Mouse (Mus musculus) liver, embryonic 15.5 days (tissue): Measurements from ENCODE around the gene Cux2. TPM values are rescaled to one million over a fixed set of nuclear protein-coding genes. Genes with fewer than 3 reads are reported as not detected.

ENCODE experiments used
- ATAC-seq: fragments of 200-750 bp; cut with Nextera tagmentation; 2 replicates; pipeline ENCODE4 v1.8.0; 2017; ENCODE audit warnings: moderate number of reproducible peaks, mild to moderate bottlenecking, moderate library complexity; ENCODE audit not compliant: insufficient read depth
- H3K27ac ChIP-seq: fragments of 300-500 bp; sonication (generic); replicated peaks from 2 replicates; pipeline ENCODE4 v1.5.1; 2015; ENCODE audit warnings: mild to moderate bottlenecking, inconsistent platforms
- H3K27me3 ChIP-seq: fragments of 300-500 bp; sonication (generic); 2 replicates; pipeline ENCODE4 v1.6.1; 2015; ENCODE audit warnings: mild to moderate bottlenecking, inconsistent platforms
- H3K36me3 ChIP-seq: fragments of 300-500 bp; sonication (generic); replicated peaks from 2 replicates; pipeline ENCODE4 v1.6.1; 2015; ENCODE audit warnings: moderate library complexity, mild to moderate bottlenecking, inconsistent platforms
- H3K4me1 ChIP-seq: fragments of 300-500 bp; sonication (generic); replicated peaks from 2 replicates; pipeline ENCODE4 v1.6.1; 2015; ENCODE audit warnings: inconsistent platforms
- H3K4me2 ChIP-seq: fragments of 300-500 bp; sonication (generic); 2 replicates; pipeline ENCODE4 v1.6.1; 2015; ENCODE audit warnings: moderate library complexity, mild to moderate bottlenecking, inconsistent platforms
- H3K4me3 ChIP-seq: fragments of 300-500 bp; sonication (generic); replicated peaks from 2 replicates; pipeline ENCODE4 v1.5.1; 2015; ENCODE audit warnings: mild to moderate bottlenecking, inconsistent platforms
- H3K9ac ChIP-seq: fragments of 300-500 bp; sonication (generic); 2 replicates; pipeline ENCODE4 v1.6.1; 2015; ENCODE audit warnings: moderate library complexity, mild to moderate bottlenecking, inconsistent platforms
- H3K9me3 ChIP-seq: fragments of 300-500 bp; sonication (generic); replicated peaks from 2 replicates; pipeline ENCODE4 v1.6.1; 2016; ENCODE audit warnings: inconsistent platforms
- WGBS: fragments of 180-500 bp; shearing (Covaris S2); methylation state at CpG from one replicate; pipeline ENCODE4 v1.1.7; 2015; ENCODE audit warnings: mixed read lengths; ENCODE audit not compliant: insufficient replicate concordance; 5-methylcytosine and 5-hydroxymethylcytosine counted together
- polyA plus RNA-seq: library from polyadenylated mRNA; unstranded; fragments of >200 nt; fragmentation: Nextera tagmentation; extraction: Ambion mirVana; gene quantifications from 2 replicates; pipeline ENCODE4 v1.2.1, GENCODE M21; 2015

The Cux2 gene
- polyA plus RNA-seq: 1.8 and 2.2 TPM in 2 replicates

DNA sequence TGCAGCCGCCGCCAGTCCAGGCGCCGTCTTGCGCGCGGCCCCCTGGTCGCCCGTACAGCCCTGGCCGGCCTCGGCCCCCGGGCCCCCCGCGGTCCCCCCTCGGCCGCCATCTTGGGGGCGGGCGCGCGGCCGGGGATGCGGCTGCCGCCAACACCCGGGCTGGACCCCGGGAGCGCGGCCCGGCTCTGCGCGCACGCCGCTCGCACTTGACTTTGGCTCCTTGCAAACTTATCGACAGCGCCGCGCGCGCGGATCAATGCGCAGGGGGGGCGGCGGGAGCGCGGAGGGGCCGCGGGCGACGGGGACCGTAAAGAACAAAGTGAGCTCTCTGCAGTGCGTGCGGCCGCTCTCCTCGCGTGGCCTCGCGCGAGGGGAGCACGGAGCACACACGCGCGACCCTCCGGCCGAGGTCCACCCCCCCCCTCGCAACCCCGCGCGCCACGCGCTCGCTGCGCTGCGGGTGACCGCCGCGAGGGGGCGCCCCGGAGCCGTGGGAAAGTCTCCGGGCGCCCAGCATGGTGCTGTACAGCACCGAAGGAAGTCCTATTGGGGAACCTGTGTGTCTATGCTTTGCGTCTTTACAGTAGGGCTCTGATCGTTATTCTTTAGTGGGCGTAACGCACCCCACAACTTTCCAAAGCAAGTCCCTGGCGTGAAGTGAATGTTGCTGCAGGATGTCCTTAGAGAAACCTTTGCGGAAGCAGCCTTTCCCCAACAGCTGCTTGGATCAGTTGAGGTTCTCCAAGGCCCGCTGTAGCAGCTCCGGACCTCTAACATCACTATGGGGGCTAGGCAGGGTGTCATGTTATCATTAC, at the start of gene Cux2:
Gene Cux2 (minus strand): TSS at position 86 of the 815 bp plus-strand sequence.
- Histone ChIP-seq H3K4me1 (peaks cover 21% of the 10 kb centered on the region), H3K27ac (no peak within 1 kb of the TSS), H3K9ac (no peak within 1 kb of the TSS; the same call in 1 of the 2 replicates), H3K9me3 (no peaks in the 10 kb centered on the region), H3K36me3 (no peaks in the 10 kb centered on the region), H3K27me3 (peaks cover 91% of the 10 kb centered on the region), H3K4me3 (peak within 1 kb of the TSS; percentile 63), H3K4me2 (peak within 1 kb of the TSS; percentile 73)
- under 1% methylated on average over 90 of the region's 90 CpGs for WGBS
- ATAC-seq: peak; percentile 40

DNA sequence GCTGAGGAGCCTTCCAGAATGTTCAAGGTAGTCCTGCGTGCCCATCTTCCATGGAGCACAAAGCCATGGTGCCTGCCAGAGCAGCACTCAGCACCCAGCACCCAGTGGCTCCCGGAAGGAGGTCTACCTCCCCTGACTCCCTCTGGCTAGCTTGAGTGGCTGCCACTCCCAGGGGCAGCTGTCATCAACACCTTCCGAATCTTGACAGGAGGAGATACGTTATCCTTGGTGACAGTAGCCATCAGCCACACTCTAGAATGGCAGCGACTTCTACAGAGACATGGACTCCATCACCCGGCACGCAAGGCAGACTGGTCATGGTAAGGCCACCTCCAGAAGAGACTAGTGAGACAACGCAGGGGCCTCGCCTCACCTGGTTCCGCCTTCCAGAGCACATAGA, 44.5 kb upstream of the Cux2 start:
- no peaks in the 10 kb centered on the region for H3K36me3 ChIP-seq
- no peak overlapping the region for H3K4me3 ChIP-seq
- no peaks in the 10 kb centered on the region for H3K4me1 ChIP-seq
- H3K27ac ChIP-seq: no peak overlapping the region
- H3K4me2 ChIP-seq: no peak overlapping the region
- ATAC-seq: no peak
- H3K9me3 ChIP-seq: no peaks in the 10 kb centered on the region
- WGBS: 72% methylated on average over 10 of the region's 10 CpGs
- H3K9ac ChIP-seq: no peak overlapping the region
- no peaks in the 10 kb centered on the region; the same call in 1 of the 2 replicates for H3K27me3 ChIP-seq

DNA sequence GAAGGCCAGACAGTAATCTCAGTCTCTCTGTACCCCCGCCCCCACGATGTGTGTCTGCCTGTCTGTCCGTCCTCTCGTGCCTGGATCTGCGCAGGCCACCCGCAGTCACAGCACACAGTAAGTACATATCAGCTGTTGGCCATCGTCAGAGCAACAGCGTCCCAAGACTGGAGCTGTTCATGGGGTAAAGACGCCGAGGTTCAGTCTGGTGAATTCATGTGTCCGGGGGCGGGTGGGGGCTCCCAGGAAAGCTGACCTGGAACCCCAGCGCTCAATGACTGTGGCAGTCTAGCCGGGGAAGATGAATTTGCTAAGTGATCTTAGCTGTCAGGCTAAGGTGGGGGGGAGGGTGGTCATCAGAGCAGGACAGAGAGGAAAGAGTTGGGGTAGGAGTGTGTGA, 43.8 kb upstream of the Cux2 start:
- Histone ChIP-seq H3K27ac (no peak overlapping the region), H3K9ac (no peak overlapping the region), H3K9me3 (no peaks in the 10 kb centered on the region), H3K4me3 (no peak overlapping the region), H3K4me2 (no peak overlapping the region), H3K36me3 (no peaks in the 10 kb centered on the region), H3K27me3 (no peaks in the 10 kb centered on the region; the same call in 1 of the 2 replicates), H3K4me1 (no peaks in the 10 kb centered on the region)
- WGBS: 74% methylated on average over 14 of the region's 14 CpGs
- ATAC-seq: no peak

DNA sequence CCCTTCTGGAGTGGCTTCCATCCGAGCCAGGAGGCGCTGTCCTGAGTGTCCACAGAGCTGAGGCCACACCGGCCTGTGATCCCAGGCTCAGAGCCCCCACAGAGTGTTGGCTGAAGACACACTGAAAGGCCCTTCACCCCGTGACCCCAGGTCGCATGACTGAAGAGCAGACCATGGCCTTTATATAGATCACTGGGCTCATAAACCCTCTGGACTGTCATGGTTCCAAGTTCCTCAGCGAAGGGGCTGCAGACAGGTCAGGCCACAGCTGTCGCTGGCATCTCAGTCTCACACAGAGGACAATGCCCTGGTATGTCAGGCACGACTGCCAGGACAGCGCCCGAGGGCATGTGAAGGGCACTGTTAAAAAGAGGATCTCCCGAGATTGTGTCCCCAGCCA, 42.9 kb upstream of the Cux2 start:
- Histone ChIP-seq H3K4me1 (no peaks in the 10 kb centered on the region), H3K4me3 (no peak overlapping the region), H3K4me2 (no peak overlapping the region), H3K27me3 (no peaks in the 10 kb centered on the region; the same call in 1 of the 2 replicates), H3K27ac (no peak overlapping the region), H3K36me3 (no peaks in the 10 kb centered on the region), H3K9me3 (no peaks in the 10 kb centered on the region), H3K9ac (no peak overlapping the region)
- ATAC-seq: no peak
- 67% methylated on average over 11 of the region's 11 CpGs for WGBS

DNA sequence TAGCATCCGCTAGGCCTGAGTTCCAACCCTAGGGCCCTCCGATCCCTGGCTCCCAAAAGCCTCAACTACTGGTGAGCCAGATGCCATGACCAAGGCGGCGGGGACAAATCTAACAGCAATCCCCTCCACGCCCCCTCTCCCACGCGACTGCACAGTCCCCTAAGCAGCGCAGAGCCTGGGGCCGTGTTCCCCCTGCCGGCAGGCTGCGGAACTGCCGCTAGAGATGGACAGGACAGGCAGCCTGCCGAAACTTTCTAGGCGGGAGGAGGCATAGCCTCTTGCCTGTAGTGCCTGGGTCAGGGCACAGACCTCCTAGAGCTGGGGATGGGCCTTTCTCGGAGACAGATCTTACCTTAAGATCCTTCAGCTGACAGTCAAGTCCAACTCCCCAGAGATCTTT, 41.2 kb upstream of the Cux2 start:
- H3K4me1 ChIP-seq: no peaks in the 10 kb centered on the region
- ATAC-seq: no peak
- H3K36me3 ChIP-seq: no peaks in the 10 kb centered on the region
- no peak overlapping the region for H3K4me3 ChIP-seq
- H3K27ac ChIP-seq: no peak overlapping the region
- H3K4me2 ChIP-seq: no peak overlapping the region
- WGBS: 12% methylated on average over 15 of the region's 15 CpGs
- no peaks in the 10 kb centered on the region for H3K9me3 ChIP-seq
- H3K9ac ChIP-seq: no peak overlapping the region
- no peaks in the 10 kb centered on the region; the same call in 1 of the 2 replicates for H3K27me3 ChIP-seq

DNA sequence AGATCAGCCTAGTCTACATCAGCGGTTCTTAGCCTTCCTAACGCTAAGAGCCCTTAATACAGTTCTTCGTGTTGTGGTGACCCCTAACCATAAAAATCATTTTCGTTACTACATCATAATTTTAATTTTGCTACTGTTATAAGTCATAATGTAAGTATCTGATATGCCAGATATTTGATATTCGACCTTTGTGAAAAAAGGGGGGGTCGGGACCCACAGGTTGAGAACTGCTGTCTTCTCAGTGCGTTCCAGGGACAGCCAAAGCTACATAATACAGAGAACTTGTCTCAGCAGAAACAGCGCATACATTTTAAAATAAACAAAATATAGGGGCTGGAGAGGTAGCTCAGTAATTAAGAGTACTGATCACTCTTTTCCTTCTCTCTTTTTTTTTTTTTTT, 39.8 kb upstream of the Cux2 start:
- no peak for ATAC-seq
- Histone ChIP-seq H3K36me3 (no peaks in the 10 kb centered on the region), H3K9ac (no peak overlapping the region), H3K27me3 (no peaks in the 10 kb centered on the region; the same call in 1 of the 2 replicates), H3K4me1 (peaks cover 1% of the 10 kb centered on the region), H3K27ac (no peak overlapping the region), H3K4me3 (no peak overlapping the region), H3K4me2 (no peak overlapping the region), H3K9me3 (no peaks in the 10 kb centered on the region)
- WGBS: 64% methylated on average over 8 of the region's 8 CpGs

DNA sequence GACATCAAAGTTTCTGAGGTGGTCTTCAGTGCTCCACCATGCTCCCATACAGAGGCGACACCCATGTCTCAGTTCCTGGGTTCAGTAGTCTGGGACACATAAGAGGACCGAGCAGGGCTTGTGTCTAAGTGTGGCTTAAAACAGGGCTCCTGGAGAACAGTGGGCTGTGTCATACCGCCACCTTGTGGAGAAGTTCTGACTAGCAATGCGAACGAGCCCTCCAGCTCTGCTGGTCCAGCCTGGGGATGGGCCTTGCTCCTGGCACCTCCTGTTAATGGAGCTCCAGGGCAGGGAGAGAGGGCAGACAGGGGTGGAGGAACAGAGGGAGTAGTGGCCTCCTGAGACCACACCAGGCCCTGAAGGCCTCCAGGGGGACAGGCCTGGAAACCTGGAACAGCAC, 39.0 kb upstream of the Cux2 start:
- H3K27me3 ChIP-seq: no peaks in the 10 kb centered on the region; the same call in 1 of the 2 replicates
- no peak overlapping the region for H3K4me2 ChIP-seq
- ATAC-seq: no peak
- peaks cover 8% of the 10 kb centered on the region for H3K4me1 ChIP-seq
- WGBS: under 1% methylated on average over 5 of the region's 5 CpGs
- no peak overlapping the region for H3K9ac ChIP-seq
- H3K9me3 ChIP-seq: no peaks in the 10 kb centered on the region
- no peak overlapping the region for H3K27ac ChIP-seq
- no peak overlapping the region for H3K4me3 ChIP-seq
- no peaks in the 10 kb centered on the region for H3K36me3 ChIP-seq

DNA sequence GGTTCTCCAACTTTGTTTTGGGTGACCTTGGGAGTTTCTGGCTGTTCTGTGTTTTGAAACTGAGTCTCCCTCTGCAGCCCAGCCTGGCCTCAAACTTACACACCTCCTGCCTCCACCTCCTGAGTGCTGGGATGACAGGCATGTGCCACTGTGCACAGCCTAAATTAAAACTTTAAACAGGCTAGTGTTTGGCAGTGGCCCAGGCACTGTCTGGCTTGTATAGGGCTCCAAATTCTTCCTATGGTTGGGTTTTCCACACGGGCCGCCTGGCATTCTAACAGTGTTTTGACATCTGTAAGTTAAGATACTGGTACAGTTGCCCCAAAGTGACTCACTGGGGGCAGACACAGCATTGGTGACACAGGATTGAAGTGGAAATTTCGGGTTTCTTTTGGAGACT, 36.2 kb upstream of the Cux2 start:
- 41% methylated on average over 3 of the region's 3 CpGs for WGBS
- H3K9me3 ChIP-seq: no peaks in the 10 kb centered on the region
- ATAC-seq: no peak

DNA sequence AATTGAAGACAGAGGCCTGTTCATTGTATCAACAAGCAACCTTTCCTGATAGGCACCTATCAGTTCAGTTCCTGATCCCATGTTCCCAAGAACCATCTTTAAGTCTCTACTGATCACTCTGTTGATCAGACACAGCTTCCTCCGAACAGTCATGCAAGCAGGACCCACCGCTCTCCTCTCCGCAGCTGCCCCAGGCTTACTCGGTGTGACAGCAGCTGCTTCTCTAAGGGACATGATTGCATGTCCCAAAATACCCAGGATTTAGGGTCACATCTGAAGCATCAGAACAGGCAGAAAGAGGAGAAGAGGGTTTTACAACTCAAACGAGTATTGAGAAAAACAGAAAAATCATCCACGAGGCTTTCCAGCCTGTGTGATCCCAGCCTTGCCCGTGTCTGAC, 35.4 kb upstream of the Cux2 start:
- Histone ChIP-seq H3K9ac (no peak overlapping the region), H3K36me3 (no peaks in the 10 kb centered on the region), H3K9me3 (no peaks in the 10 kb centered on the region), H3K4me1 (peaks cover 8% of the 10 kb centered on the region), H3K4me3 (no peak overlapping the region), H3K27ac (no peak overlapping the region), H3K27me3 (no peaks in the 10 kb centered on the region), H3K4me2 (no peak overlapping the region)
- no peak for ATAC-seq
- WGBS: 66% methylated on average over 7 of the region's 7 CpGs

More for the DNA sequence above, 36.2 kb upstream of the Cux2 start:
- no peak overlapping the region for H3K27ac ChIP-seq
- H3K9ac ChIP-seq: no peak overlapping the region
- H3K4me2 ChIP-seq: no peak overlapping the region
- no peaks in the 10 kb centered on the region for H3K36me3 ChIP-seq
- H3K27me3 ChIP-seq: no peaks in the 10 kb centered on the region
- H3K4me3 ChIP-seq: no peak overlapping the region
- H3K4me1 ChIP-seq: peaks cover 8% of the 10 kb centered on the region

DNA sequence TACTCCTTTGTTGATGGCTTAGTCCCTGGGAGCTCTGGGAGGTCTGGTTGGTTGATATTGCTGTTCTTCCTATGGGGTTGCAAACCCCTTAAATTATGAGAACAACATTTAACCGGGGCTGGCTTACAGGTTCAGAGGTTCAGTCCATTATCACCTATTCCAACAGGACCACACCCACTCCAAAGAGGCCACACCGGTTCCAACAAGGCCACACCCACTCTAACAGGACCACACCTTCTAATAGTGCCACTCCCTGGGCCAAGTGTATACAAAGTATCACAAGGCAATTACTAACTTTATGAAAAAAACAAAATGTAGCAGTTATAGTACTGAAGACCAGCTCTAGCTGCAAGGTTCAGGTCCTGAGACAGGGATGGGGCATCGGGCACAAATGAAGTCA, 34.6 kb upstream of the Cux2 start:
- no peak for ATAC-seq
- Histone ChIP-seq H3K4me2 (no peak overlapping the region), H3K4me1 (peaks cover 8% of the 10 kb centered on the region), H3K27ac (no peak overlapping the region), H3K36me3 (no peaks in the 10 kb centered on the region), H3K4me3 (no peak overlapping the region), H3K27me3 (no peaks in the 10 kb centered on the region), H3K9me3 (no peaks in the 10 kb centered on the region), H3K9ac (no peak overlapping the region)
- 44% methylated on average over 3 of the region's 3 CpGs for WGBS

DNA sequence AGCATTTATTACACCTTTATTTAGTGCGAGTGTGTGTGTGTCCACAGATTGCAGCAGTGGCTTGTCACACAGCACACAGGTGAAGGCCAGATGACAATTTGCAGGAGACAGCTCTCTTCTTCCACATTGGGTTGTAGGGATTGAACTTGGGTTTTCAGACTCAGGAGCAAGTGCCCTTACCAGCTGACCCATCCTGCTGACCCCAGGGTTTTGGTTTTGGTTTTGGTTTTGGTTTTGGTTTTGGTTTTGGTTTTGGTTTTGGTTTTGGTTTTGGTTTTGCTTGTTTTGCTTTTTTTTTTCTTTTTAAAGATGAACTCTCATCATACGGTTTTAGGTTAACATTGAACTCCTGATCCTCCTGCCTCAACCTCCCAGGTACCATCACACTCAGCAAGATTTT, 33.4 kb upstream of the Cux2 start:
- peaks cover 8% of the 10 kb centered on the region for H3K4me1 ChIP-seq
- no peak overlapping the region for H3K4me2 ChIP-seq
- H3K4me3 ChIP-seq: no peak overlapping the region
- no peaks in the 10 kb centered on the region for H3K9me3 ChIP-seq
- H3K36me3 ChIP-seq: no peaks in the 10 kb centered on the region
- no peak overlapping the region for H3K27ac ChIP-seq
- H3K27me3 ChIP-seq: no peaks in the 10 kb centered on the region
- ATAC-seq: no peak
- no peak overlapping the region for H3K9ac ChIP-seq
- WGBS: 73% methylated on average over 2 of the region's 2 CpGs

DNA sequence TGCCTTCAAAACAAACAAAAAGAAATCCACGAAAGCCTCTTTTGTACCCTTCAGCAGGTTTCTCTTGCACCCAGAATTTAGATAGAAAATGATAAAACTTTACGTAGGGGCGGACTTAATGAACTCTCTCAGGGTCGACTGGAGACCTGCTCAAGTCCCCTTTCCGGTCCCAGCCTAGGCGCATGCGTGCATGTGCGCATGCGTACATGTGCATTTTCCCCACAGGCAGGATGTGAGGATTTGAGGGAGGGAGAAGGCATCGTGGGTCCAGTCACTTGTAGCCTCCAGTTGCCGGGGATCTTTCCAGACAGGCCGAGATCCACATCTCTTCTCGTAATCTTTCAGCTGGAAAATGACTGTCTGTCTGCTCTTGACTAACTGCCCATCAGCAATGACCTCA, 31.6 kb upstream of the Cux2 start:
- H3K4me2 ChIP-seq: no peak overlapping the region
- H3K9me3 ChIP-seq: no peaks in the 10 kb centered on the region
- H3K36me3 ChIP-seq: no peaks in the 10 kb centered on the region
- H3K4me1 ChIP-seq: peaks cover 8% of the 10 kb centered on the region
- no peak overlapping the region for H3K27ac ChIP-seq
- no peaks in the 10 kb centered on the region for H3K27me3 ChIP-seq
- no peak overlapping the region for H3K4me3 ChIP-seq
- no peak for ATAC-seq
- no peak overlapping the region for H3K9ac ChIP-seq
- WGBS: 73% methylated on average over 13 of the region's 13 CpGs
